Comparison of ENCODE assay signal across 8 mouse cellular contexts in the genomic region with DNA sequence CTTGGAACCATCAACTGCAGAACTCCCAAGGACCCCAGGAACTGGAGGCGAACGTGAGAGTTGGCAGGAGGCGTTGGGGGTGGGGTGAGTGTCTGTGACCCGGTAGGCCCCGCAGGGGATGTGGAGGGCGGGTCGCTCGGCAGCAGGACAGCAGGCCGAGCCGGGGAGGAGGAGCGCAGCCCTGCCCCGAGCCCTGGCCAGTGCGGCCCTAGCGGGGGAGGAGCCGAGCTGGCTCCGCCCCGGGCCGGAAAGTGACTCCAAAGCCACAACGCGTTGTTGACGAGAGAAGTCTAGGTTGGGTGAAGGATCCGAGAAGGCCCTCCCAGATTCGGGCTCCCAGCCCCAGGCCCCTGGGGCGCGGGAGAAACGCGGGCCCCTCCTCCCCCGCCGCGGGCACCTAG. TPM values are rescaled to one million over a fixed set of nuclear protein-coding genes. Genes with fewer than 3 reads are reported as not detected.
DNase-seq lines count a peak whose midpoint lies in the region; ATAC-seq and TF ChIP-seq lines count a peak whose summit lies in the region.

A gene (plus strand): TSS at position 235 of the 401 bp plus-strand sequence.

- peak; percentile 95 for DNase-seq in ZHBTc4 (ENCODE audit: low read depth, low spot score)
- peak; percentile 96 for DNase-seq in gastrocnemius, adult 2 months
- peak; percentile 67 to 83 for DNase-seq in left cerebral cortex, adult 18-20 months (ENCODE audit: low spot score in 2 of 2)
- peak; percentile 94 to 98 for DNase-seq in lung, postnatal 4 days
- DNase-seq in retina, postnatal 1 day = peak; percentile 93
- peak; percentile 78 to 90 for DNase-seq in urinary bladder, adult 18-20 months (ENCODE audit: low spot score in 2 of 2)

- H3K27me3 ChIP-seq in hindbrain, embryonic 16.5 days (replicated peaks; ENCODE audit: control insufficient read depth, insufficient read depth, low read length) = no peaks in the 10 kb centered on the region

- peak within 1 kb of the TSS; percentile 75 for H3K4me3 ChIP-seq in gastrocnemius, adult 2 months
- peak within 1 kb of the TSS; percentile 92 for H3K4me3 ChIP-seq in hindbrain, embryonic 16.5 days (ENCODE audit: low read length)

- peak within 1 kb of the TSS; percentile 95 for H3K9ac ChIP-seq in hindbrain, embryonic 16.5 days (ENCODE audit: low read depth, low read length)

- H3K27ac ChIP-seq in gastrocnemius, adult 2 months = peak within 1 kb of the TSS; percentile 95
- peak within 1 kb of the TSS; percentile 84 for H3K27ac ChIP-seq in hindbrain, embryonic 16.5 days (ENCODE audit: low read depth, low read length)

- WGBS in hindbrain, embryonic 16.5 days = 0% methylated on average over 23 of the region's 30 CpGs

- peak; percentile 79 for ATAC-seq in common myeloid progenitor, adult 5-6 weeks (replicated peaks; ENCODE audit: low read depth, poor library complexity, severe bottlenecking)
- ATAC-seq in hindbrain, embryonic 16.5 days = peak; percentile 95

- intact Hi-C loops in gastrocnemius, adult 2 months (cut with DNase I) = loop anchor here (2.0 kb wide), 1 partner anchor 16 kb away; a partner anchor contains a TSS

- no peaks in the 10 kb centered on the region for H3K9me3 ChIP-seq in hindbrain, embryonic 16.5 days (ENCODE audit: control insufficient read depth, low read length)

- peaks cover 19% of the 10 kb centered on the region for H3K4me1 ChIP-seq in hindbrain, embryonic 16.5 days (ENCODE audit: control insufficient read depth, insufficient read depth, low read depth, low read length)

- H3K4me2 ChIP-seq in hindbrain, embryonic 16.5 days (ENCODE audit: low read length) = peak within 1 kb of the TSS; percentile 74

- H3K36me3 ChIP-seq in hindbrain, embryonic 16.5 days (ENCODE audit: control insufficient read depth, insufficient read depth, low read length) = peaks cover 20% of the 10 kb centered on the region

- TF ChIP-seq CTCF in gastrocnemius, adult 2 months (IDR thresholded peaks at IDR 0.05) = no peak

RNA-seq across cellular contexts. Expression of the gene that starts here (rescaled TPM):
- total RNA-seq in common myeloid progenitor, adult 5-6 weeks (2017) = 17.4 and 20.9 TPM in 2 replicates
- 1 to 10 TPM; 6.4 to 8.1 TPM for total RNA-seq in gastrocnemius, adult 2 months (2021)
- 9.1 and 11.4 TPM in 2 replicates for polyA plus RNA-seq in hindbrain, embryonic 16.5 days (2015; fragmentation: Nextera tagmentation; extraction: Ambion mirVana)
- 10 to 100 TPM; 12.3 to 13.0 TPM for total RNA-seq in left cerebral cortex, adult 18-20 months (2021)

Comparison
In these comparisons a context has a peak if more than half of its experiments do, and no peak if none do; other contexts are left out.
1. Peak in every context shown above with its lines: DNase-seq, ATAC-seq, H3K4me3 ChIP-seq and H3K27ac ChIP-seq.